Mouse (Mus musculus) heart, embryonic 13.5 days (tissue): ENCODE results near the gene Panx2. TPM values are rescaled to one million over a fixed set of nuclear protein-coding genes. Genes with fewer than 3 reads are reported as not detected.

Source experiments
- ATAC-seq: fragments of 200-750 bp; cut with Nextera tagmentation; 2 replicates; pipeline ENCODE4 v1.8.0; 2017; ENCODE audit warnings: moderate TSS enrichment; ENCODE audit not compliant: insufficient number of reproducible peaks, low FRiP score, low TSS enrichment; ENCODE audit errors: extremely low read depth
- H3K27ac ChIP-seq: fragments of 300-500 bp; sonication (generic); replicated peaks from 2 replicates; pipeline ENCODE4 v1.5.1; 2015; ENCODE audit warnings: moderate library complexity, mild to moderate bottlenecking, inconsistent platforms
- H3K27me3 ChIP-seq: fragments of 300-500 bp; sonication (generic); replicated peaks from 2 replicates; pipeline ENCODE4 v1.6.1; 2015; ENCODE audit warnings: mild to moderate bottlenecking, inconsistent platforms
- H3K36me3 ChIP-seq: fragments of 300-500 bp; sonication (generic); 2 replicates; pipeline ENCODE4 v1.6.1; 2015; ENCODE audit warnings: mild to moderate bottlenecking, inconsistent platforms
- H3K4me1 ChIP-seq: fragments of 300-500 bp; sonication (generic); 2 replicates; pipeline ENCODE4 v1.6.1; 2015; ENCODE audit warnings: inconsistent platforms
- H3K4me2 ChIP-seq: fragments of 300-500 bp; sonication (generic); 2 replicates; pipeline ENCODE4 v1.6.1; 2015; ENCODE audit warnings: inconsistent platforms, mild to moderate bottlenecking, moderate library complexity
- H3K4me3 ChIP-seq: fragments of 300-500 bp; sonication (generic); 2 replicates; pipeline ENCODE4 v1.5.1; 2015; ENCODE audit warnings: moderate library complexity, mild to moderate bottlenecking, inconsistent platforms
- H3K9ac ChIP-seq: fragments of 300-500 bp; sonication (generic); 2 replicates; pipeline ENCODE4 v1.6.1; 2015; ENCODE audit warnings: inconsistent platforms, mild to moderate bottlenecking, moderate library complexity
- H3K9me3 ChIP-seq: fragments of 300-500 bp; sonication (generic); 2 replicates; pipeline ENCODE4 v1.6.1; 2016; ENCODE audit warnings: inconsistent platforms
- WGBS: fragments of 180-500 bp; shearing (Covaris S2); methylation state at CpG from one replicate; pipeline ENCODE4 v1.1.7; 2015; ENCODE audit warnings: mixed read lengths; 5-methylcytosine and 5-hydroxymethylcytosine counted together
- polyA plus RNA-seq: library from polyadenylated mRNA; unstranded; fragments of >200 nt; fragmentation: Nextera tagmentation; extraction: Ambion mirVana; gene quantifications from 2 replicates; pipeline ENCODE4 v1.2.1, GENCODE M21; 2015

Panx2 gene
- polyA plus RNA-seq, 1 experiment from 2014 or later: 2.1 TPM

- peak; percentile 90 for ATAC-seq
- H3K4me3 ChIP-seq: peak overlapping the region; percentile 90
- peaks cover 8% of the 10 kb centered on the region for H3K36me3 ChIP-seq
- 0% methylated on average over 42 of the region's 59 CpGs for WGBS
- peak overlapping the region; percentile 97 for H3K9ac ChIP-seq
- H3K27ac ChIP-seq: peak overlapping the region; percentile 96
- peaks cover 57% of the 10 kb centered on the region for H3K4me1 ChIP-seq
- peak overlapping the region; percentile 91 for H3K4me2 ChIP-seq
- H3K27me3 ChIP-seq: peaks cover 7% of the 10 kb centered on the region; the same call in 1 of the 2 replicates
- no peaks in the 10 kb centered on the region for H3K9me3 ChIP-seq
Measured at GRCm38 (mm10) chr15:89075478-89076147, 16.1 kb downstream of the Panx2 start.

- Histone ChIP-seq H3K9me3 (no peaks in the 10 kb centered on the region), H3K4me2 (peak overlapping the region; percentile 91), H3K27ac (peak overlapping the region; percentile 96), H3K27me3 (peaks cover 7% of the 10 kb centered on the region; the same call in 1 of the 2 replicates), H3K9ac (peak overlapping the region; percentile 97), H3K36me3 (peaks cover 15% of the 10 kb centered on the region), H3K4me1 (peaks cover 56% of the 10 kb centered on the region), H3K4me3 (peak overlapping the region; percentile 90)
- 0% methylated on average over 39 of the region's 39 CpGs for WGBS
- peak; percentile 2; the same call in 1 of the 2 replicates for ATAC-seq
Measured at GRCm38 (mm10) chr15:89076156-89076731, 16.7 kb downstream of the Panx2 start.

GRCm38 (mm10) chr15:89078208-89078836 is 18.8 kb downstream of the Panx2 start:
- no peak for ATAC-seq
- Histone ChIP-seq H3K36me3 (peaks cover 35% of the 10 kb centered on the region), H3K27ac (peak overlapping the region; percentile 96; the same call in 1 of the 2 replicates), H3K4me3 (peak overlapping the region; percentile 90), H3K4me1 (peaks cover 46% of the 10 kb centered on the region), H3K9ac (peak overlapping the region; percentile 97), H3K9me3 (no peaks in the 10 kb centered on the region), H3K4me2 (peak overlapping the region; percentile 91), H3K27me3 (no peaks in the 10 kb centered on the region)
- 53% methylated on average over 9 of the region's 9 CpGs for WGBS

- WGBS: 82% methylated on average over 1 of the region's 1 CpGs
- peaks cover 75% of the 10 kb centered on the region for H3K36me3 ChIP-seq
- ATAC-seq: no peak
Measured at GRCm38 (mm10) chr15:89083906-89084305, 24.4 kb downstream of the Panx2 start.

GRCm38 (mm10) chr15:89084826-89085225 is 25.3 kb downstream of the Panx2 start:
- no peak overlapping the region for H3K9ac ChIP-seq
- no peak overlapping the region for H3K27ac ChIP-seq
- H3K4me1 ChIP-seq: peaks cover 11% of the 10 kb centered on the region
- H3K36me3 ChIP-seq: peaks cover 69% of the 10 kb centered on the region
- no peaks in the 10 kb centered on the region for H3K9me3 ChIP-seq
- 89% methylated on average over 2 of the region's 2 CpGs for WGBS
- H3K4me2 ChIP-seq: no peak overlapping the region
- H3K27me3 ChIP-seq: no peaks in the 10 kb centered on the region
- H3K4me3 ChIP-seq: no peak overlapping the region
- no peak for ATAC-seq

More at GRCm38 (mm10) chr15:89083906-89084305, 24.4 kb downstream of the Panx2 start:
- Histone ChIP-seq H3K4me2 (no peak overlapping the region), H3K4me1 (peaks cover 8% of the 10 kb centered on the region), H3K4me3 (no peak overlapping the region), H3K27me3 (no peaks in the 10 kb centered on the region), H3K9me3 (no peaks in the 10 kb centered on the region), H3K9ac (no peak overlapping the region), H3K27ac (no peak overlapping the region)

GRCm38 (mm10) chr15:89088607-89089247 is 29.2 kb downstream of the Panx2 start, which contains the start of gene Selenoo:
Gene Selenoo, plus strand, starts transcription at chr15:89089084.
- peak; percentile 78 for ATAC-seq

GRCm38 (mm10) chr15:89089248-89090051 is 29.9 kb downstream of the Panx2 start:
- Histone ChIP-seq H3K27ac (peak overlapping the region; percentile 74), H3K4me1 (peaks cover 18% of the 10 kb centered on the region), H3K9ac (peak overlapping the region; percentile 94), H3K4me2 (peak overlapping the region; percentile 93), H3K27me3 (no peaks in the 10 kb centered on the region), H3K4me3 (peak overlapping the region; percentile 83), H3K9me3 (no peaks in the 10 kb centered on the region), H3K36me3 (peaks cover 49% of the 10 kb centered on the region)
- WGBS: 2% methylated on average over 61 of the region's 68 CpGs
- peak; percentile 44 for ATAC-seq

More at GRCm38 (mm10) chr15:89088607-89089247, 29.2 kb downstream of the Panx2 start, which contains the start of gene Selenoo:
- peak within 1 kb of the TSS; percentile 83 for H3K4me3 ChIP-seq
- H3K27ac ChIP-seq: peak within 1 kb of the TSS; percentile 74
- H3K9ac ChIP-seq: peak within 1 kb of the TSS; percentile 94
- no peaks in the 10 kb centered on the region for H3K9me3 ChIP-seq
- H3K36me3 ChIP-seq: peaks cover 49% of the 10 kb centered on the region
- no peaks in the 10 kb centered on the region for H3K27me3 ChIP-seq
- H3K4me1 ChIP-seq: peaks cover 18% of the 10 kb centered on the region
- H3K4me2 ChIP-seq: peak within 1 kb of the TSS; percentile 93
- 2% methylated on average over 33 of the region's 38 CpGs for WGBS

- Histone ChIP-seq H3K9me3 (no peaks in the 10 kb centered on the region), H3K27me3 (no peaks in the 10 kb centered on the region), H3K4me2 (0 out of 2 replicates have a peak overlapping the region, but pooled peaks have one; percentile 93), H3K27ac (no peak overlapping the region), H3K9ac (peak overlapping the region; percentile 94), H3K36me3 (peaks cover 49% of the 10 kb centered on the region), H3K4me1 (peaks cover 18% of the 10 kb centered on the region), H3K4me3 (peak overlapping the region; percentile 4; the same call in 1 of the 2 replicates)
- no peak for ATAC-seq
- WGBS: 85% methylated on average over 4 of the region's 4 CpGs
Measured at GRCm38 (mm10) chr15:89090662-89091061, 31.1 kb downstream of the Panx2 start.

- Histone ChIP-seq H3K27me3 (no peaks in the 10 kb centered on the region), H3K27ac (no peak overlapping the region), H3K36me3 (peaks cover 49% of the 10 kb centered on the region), H3K9me3 (no peaks in the 10 kb centered on the region), H3K9ac (no peak overlapping the region), H3K4me1 (peaks cover 18% of the 10 kb centered on the region), H3K4me2 (no peak overlapping the region), H3K4me3 (no peak overlapping the region)
- WGBS: 78% methylated on average over 5 of the region's 5 CpGs
- no peak for ATAC-seq
Measured at GRCm38 (mm10) chr15:89092181-89092580, 32.6 kb downstream of the Panx2 start.

GRCm38 (mm10) chr15:89097450-89097849 is 37.9 kb downstream of the Panx2 start:
- no peak for ATAC-seq
- no peaks in the 10 kb centered on the region for H3K27me3 ChIP-seq
- H3K9me3 ChIP-seq: no peaks in the 10 kb centered on the region
- no peaks in the 10 kb centered on the region for H3K4me1 ChIP-seq
- no peak overlapping the region for H3K27ac ChIP-seq
- 87% methylated on average over 5 of the region's 5 CpGs for WGBS
- peaks cover 100% of the 10 kb centered on the region for H3K36me3 ChIP-seq
- no peak overlapping the region for H3K9ac ChIP-seq
- H3K4me2 ChIP-seq: no peak overlapping the region
- no peak overlapping the region for H3K4me3 ChIP-seq
